Comparison of ENCODE assay signal across 17 mouse cellular contexts in genomic region chr7:99028108-99028507, GRCm38 (mm10).
A peak's percentile ranks its signal among the peaks of the same experiment; 100 is the strongest.
DNase-seq lines count a peak whose midpoint lies in the region; ATAC-seq and TF ChIP-seq lines count a peak whose summit lies in the region.
"Had no signal": no experiment of that assay in that cellular context is flagged by ENCODE, and none has a peak within 500 bp of the region (broad histone marks: within the 10 kb centered on the region; RNA-seq: fewer than 3 reads in every experiment).

No protein-coding gene starts in this region.

- 90% methylated on average over 7 of the region's 7 CpGs for WGBS in forebrain, postnatal 0 days
- WGBS in forebrain, embryonic 13.5 days = 86% methylated on average over 7 of the region's 7 CpGs
- 85% methylated on average over 7 of the region's 7 CpGs for WGBS in lung, embryonic 14.5 days

- no peak overlapping the region for H3K4me3 ChIP-seq in forebrain, postnatal 0 days (ENCODE audit: low read depth, low read length)
- H3K4me3 ChIP-seq in forebrain, embryonic 13.5 days = no peak overlapping the region
- no peak overlapping the region for H3K4me3 ChIP-seq in lung, embryonic 14.5 days (ENCODE audit: low read depth, low read length)
- no peak overlapping the region for H3K4me3 ChIP-seq in MEL (ENCODE audit: control insufficient read depth in 1 of 2, insufficient read depth in 1 of 2, low read depth in 2 of 2, low read length in 2 of 2)
- H3K4me3 ChIP-seq: embryonic facial prominence, embryonic 13.5 days; limb, embryonic 15.5 days; midbrain, embryonic 12.5 days; neural tube, embryonic 12.5 days had no signal

- H3K27me3 ChIP-seq in forebrain, postnatal 0 days (ENCODE audit: insufficient read depth, low read length) = no peaks in the 10 kb centered on the region
- no peaks in the 10 kb centered on the region for H3K27me3 ChIP-seq in forebrain, embryonic 13.5 days
- no peaks in the 10 kb centered on the region for H3K27me3 ChIP-seq in lung, embryonic 14.5 days (ENCODE audit: insufficient read depth, low read length)
- no peaks in the 10 kb centered on the region for H3K27me3 ChIP-seq in MEL (ENCODE audit: control insufficient read depth in 1 of 2, insufficient read depth in 2 of 2, low read length in 2 of 2)
- H3K27me3 ChIP-seq: embryonic facial prominence, embryonic 13.5 days; limb, embryonic 15.5 days; midbrain, embryonic 12.5 days; neural tube, embryonic 12.5 days had no signal

- no peak for DNase-seq in forebrain, postnatal 0 days
- no peak for DNase-seq in lung, embryonic 14.5 days
- DNase-seq in lung, postnatal 14 days = no peak
- DNase-seq in MEL (ENCODE audit: low read depth, low spot score) = peak; percentile 46
- DNase-seq in adrenal gland, adult 8-10 months = no peak
- no peak for DNase-seq in Muller cell, postnatal 12 days (ENCODE audit: inconsistent ontology term)
- DNase-seq: cerebellum, adult 9-11 months; heart, adult 18-20 months; heart, postnatal 36 days; kidney, adult 8-10 months; layer of hippocampus, adult 9-11 months had no signal

- no peak for ATAC-seq in forebrain, postnatal 0 days
- ATAC-seq in forebrain, embryonic 13.5 days = no peak
- no peak for ATAC-seq in lung, embryonic 14.5 days (ENCODE audit: insufficient read depth)
- 0 out of 2 replicates have a peak, but pooled peaks have one; percentile 42 for ATAC-seq in megakaryocyte-erythroid progenitor cell, adult 5-6 weeks (replicated peaks; ENCODE audit: low FRiP score, low TSS enrichment, poor library complexity, severe bottlenecking)

- TF ChIP-seq EP300 in MEL (IDR thresholded peaks at IDR 0.05; ENCODE audit: low read depth in 1 of 2, low read length in 2 of 2) = no peak

- H3K79me2 ChIP-seq in MEL (ENCODE audit: control insufficient read depth, insufficient read depth, low read length, poor library complexity) = no peaks in the 10 kb centered on the region; the same call in 1 of the 2 replicates

- peak; percentile 36 for TF ChIP-seq CTCF in forebrain, postnatal 0 days (IDR thresholded peaks at IDR 0.05; ENCODE audit: low read depth)
- peak; percentile 52 for TF ChIP-seq CTCF in lung, embryonic 14.5 days (IDR thresholded peaks at IDR 0.05; ENCODE audit: low read depth)
- peak; percentile 55 to 65 (median 63) for TF ChIP-seq CTCF in MEL (IDR thresholded peaks at IDR 0.05 in 2 of 3, conservative IDR thresholded peaks at IDR 0.05 in 1 of 3; ENCODE audit: control insufficient read depth in 1 of 3, insufficient read depth in 1 of 3, low read depth in 2 of 3, low read length in 3 of 3, poor library complexity in 1 of 3, severe bottlenecking in 1 of 3)

- no peak for TF ChIP-seq POLR2A in MEL (IDR thresholded peaks at IDR 0.05; ENCODE audit: control insufficient read depth in 1 of 2, insufficient read depth in 1 of 2, low read depth in 1 of 2, low read length in 2 of 2, poor library complexity in 1 of 2)

- no peak overlapping the region for H3K9ac ChIP-seq in forebrain, postnatal 0 days
- no peak overlapping the region for H3K9ac ChIP-seq in forebrain, embryonic 13.5 days
- no peak overlapping the region for H3K9ac ChIP-seq in lung, embryonic 14.5 days
- no peak overlapping the region for H3K9ac ChIP-seq in MEL (ENCODE audit: control insufficient read depth, low read depth, low read length, poor library complexity, severe bottlenecking)
- H3K9ac ChIP-seq: embryonic facial prominence, embryonic 13.5 days; limb, embryonic 15.5 days; midbrain, embryonic 12.5 days; neural tube, embryonic 12.5 days had no signal

- TF ChIP-seq RAD21 in MEL (IDR thresholded peaks at IDR 0.05; ENCODE audit: low read depth, low read length) = peak; percentile 42

- H3K36me3 ChIP-seq in forebrain, postnatal 0 days (ENCODE audit: insufficient read depth) = no peaks in the 10 kb centered on the region
- no peaks in the 10 kb centered on the region for H3K36me3 ChIP-seq in forebrain, embryonic 13.5 days (ENCODE audit: poor library complexity, severe bottlenecking)
- peaks cover 4% of the 10 kb centered on the region; the same call in 1 of the 2 replicates for H3K36me3 ChIP-seq in lung, embryonic 14.5 days (ENCODE audit: insufficient read depth)
- no peaks in the 10 kb centered on the region for H3K36me3 ChIP-seq in MEL (ENCODE audit: control insufficient read depth in 1 of 2, insufficient read depth in 2 of 2, low read length in 2 of 2)
- H3K36me3 ChIP-seq: embryonic facial prominence, embryonic 13.5 days; limb, embryonic 15.5 days; midbrain, embryonic 12.5 days; neural tube, embryonic 12.5 days had no signal

- no peak overlapping the region for H3K4me2 ChIP-seq in forebrain, postnatal 0 days (ENCODE audit: low read depth)
- no peak overlapping the region for H3K4me2 ChIP-seq in forebrain, embryonic 13.5 days
- H3K4me2 ChIP-seq in lung, embryonic 14.5 days = no peak overlapping the region
- H3K4me2 ChIP-seq: embryonic facial prominence, embryonic 13.5 days; limb, embryonic 15.5 days; midbrain, embryonic 12.5 days; neural tube, embryonic 12.5 days had no signal

- no peaks in the 10 kb centered on the region for H3K9me3 ChIP-seq in forebrain, postnatal 0 days (ENCODE audit: low read length)
- H3K9me3 ChIP-seq in forebrain, embryonic 13.5 days (replicated peaks) = no peaks in the 10 kb centered on the region
- no peaks in the 10 kb centered on the region for H3K9me3 ChIP-seq in lung, embryonic 14.5 days (ENCODE audit: low read depth, low read length)
- H3K9me3 ChIP-seq in MEL (replicated peaks; ENCODE audit: insufficient read depth, low read length) = no peaks in the 10 kb centered on the region
- H3K9me3 ChIP-seq: limb, embryonic 15.5 days; midbrain, embryonic 12.5 days; neural tube, embryonic 12.5 days had no signal

- no peak overlapping the region for H3K27ac ChIP-seq in forebrain, postnatal 0 days (ENCODE audit: low read depth, low read length)
- H3K27ac ChIP-seq in forebrain, embryonic 13.5 days = no peak overlapping the region
- H3K27ac ChIP-seq in lung, embryonic 14.5 days (ENCODE audit: low read depth) = no peak overlapping the region
- no peak overlapping the region for H3K27ac ChIP-seq in MEL (ENCODE audit: control insufficient read depth, low read depth, low read length)
- H3K27ac ChIP-seq: embryonic facial prominence, embryonic 13.5 days; limb, embryonic 15.5 days; midbrain, embryonic 12.5 days; neural tube, embryonic 12.5 days had no signal

- H3K4me1 ChIP-seq in forebrain, postnatal 0 days (ENCODE audit: insufficient read depth) = no peaks in the 10 kb centered on the region
- no peaks in the 10 kb centered on the region for H3K4me1 ChIP-seq in forebrain, embryonic 13.5 days
- H3K4me1 ChIP-seq in lung, embryonic 14.5 days (ENCODE audit: insufficient read depth) = no peaks in the 10 kb centered on the region
- peaks cover 0 to 3% of the 10 kb centered on the region in 2 experiments; a peak in 1 of 4 replicates for H3K4me1 ChIP-seq in MEL (ENCODE audit: control insufficient read depth in 1 of 2, insufficient read depth in 2 of 2, low read length in 2 of 2)
- H3K4me1 ChIP-seq: midbrain, embryonic 12.5 days; neural tube, embryonic 12.5 days had no signal

TF ChIP-seq in MEL, 35 proteins besides CTCF, POLR2A, EP300 and RAD21:
- TF ChIP-seq ZC3H11A (IDR thresholded peaks at IDR 0.05; ENCODE audit: low read depth, low read length) (peak; percentile 25; the same call in 1 of the 2 replicates), ELF1 (IDR thresholded peaks at IDR 0.05; ENCODE audit: low read depth, low read length) (no peak), MXI1 (IDR thresholded peaks at IDR 0.05; ENCODE audit: low read depth, low read length) (no peak), SMC3 (IDR thresholded peaks at IDR 0.05; ENCODE audit: low read depth, low read length) (peak; percentile 40)
